Mouse (Mus musculus): ENCODE results near the gene Slc35c2. TPM values are rescaled to one million over a fixed set of nuclear protein-coding genes. Genes with fewer than 3 reads are reported as not detected.
A peak's percentile ranks its signal among the peaks of the same experiment; 100 is the strongest.

Gene Slc35c2
- polyA plus RNA-seq, 1 experiment, result 82.3 TPM

DNA sequence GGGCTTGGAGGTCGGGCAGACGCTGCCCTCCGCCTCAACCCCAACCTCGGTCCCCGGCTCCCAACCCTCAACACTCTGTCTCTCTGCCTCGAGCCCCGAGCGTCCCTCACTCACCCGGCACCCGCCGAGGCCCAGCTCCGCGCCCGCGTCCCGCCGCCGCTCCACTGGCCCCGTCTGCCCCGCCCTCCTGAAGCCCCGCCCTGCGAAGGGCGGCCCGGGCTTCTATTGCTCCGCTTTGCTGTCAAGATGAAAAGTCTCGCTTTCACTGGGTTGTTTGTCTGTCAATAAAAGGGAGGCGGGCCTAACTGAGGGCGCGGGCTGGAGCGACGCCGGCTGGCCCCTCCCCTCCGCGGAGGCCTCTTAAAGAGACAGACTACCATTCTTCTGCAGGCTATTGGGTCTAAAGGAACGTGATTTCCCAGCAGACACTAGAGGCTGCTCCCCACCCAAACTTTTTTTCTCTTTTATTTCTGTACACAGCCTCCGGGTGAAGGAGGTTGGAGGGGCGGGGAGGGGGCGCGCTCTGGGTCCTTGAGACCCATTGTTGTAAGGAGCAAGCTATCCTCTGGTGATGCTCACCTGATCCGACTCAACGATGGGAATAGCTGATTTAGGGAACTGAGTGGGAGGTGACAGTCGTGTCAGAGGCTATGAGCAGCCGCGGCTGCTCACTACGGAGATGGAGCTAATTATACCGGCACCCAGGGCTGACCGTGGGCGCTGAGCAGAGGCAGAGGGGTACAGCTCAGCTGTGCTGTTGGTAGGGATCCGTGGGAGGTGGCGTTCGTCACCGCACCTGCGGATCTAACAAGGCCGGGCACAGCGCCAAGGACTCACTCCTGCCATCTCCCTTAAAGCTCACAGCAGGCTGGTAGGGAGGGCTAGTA lies 38.9 kb upstream of the Slc35c2 start, which contains the start of gene Elmo2:
Elmo2 (minus strand) TSS at position 176 of the 887 bp plus-strand sequence.
- peak within 1 kb of the TSS; percentile 84 for H3K4me3 ChIP-seq (ENCODE audit: control insufficient read depth, insufficient read depth, low read length)
- H3K27ac ChIP-seq (ENCODE audit: control insufficient read depth, insufficient read depth, low read length), result peak within 1 kb of the TSS; percentile 57
- DNase-seq, result peak; percentile 99
- H3K4me1 ChIP-seq (replicated peaks; ENCODE audit: control insufficient read depth, insufficient read depth, low read length), result peaks cover 18% of the 10 kb centered on the region
- TF ChIP-seq POLR2A (IDR thresholded peaks at IDR 0.05; ENCODE audit: control insufficient read depth, extremely low read depth, insufficient read depth, low read length, poor library complexity), result peak; percentile 89
- TF ChIP-seq CTCF (IDR thresholded peaks at IDR 0.05; ENCODE audit: borderline replicate concordance, control insufficient read depth, extremely low read depth, insufficient read depth, low read length, poor library complexity), result peak; percentile 58; the same call in 1 of the 2 replicates
- H3K27me3 ChIP-seq (ENCODE audit: control insufficient read depth, insufficient read depth, low read length), result no peaks in the 10 kb centered on the region
- whole genome bisulfite sequencing, result under 1% methylated on average over 52 of the region's 55 CpGs
- no peaks in the 10 kb centered on the region for H3K36me3 ChIP-seq (ENCODE audit: control insufficient read depth, insufficient read depth, low read length)

DNA sequence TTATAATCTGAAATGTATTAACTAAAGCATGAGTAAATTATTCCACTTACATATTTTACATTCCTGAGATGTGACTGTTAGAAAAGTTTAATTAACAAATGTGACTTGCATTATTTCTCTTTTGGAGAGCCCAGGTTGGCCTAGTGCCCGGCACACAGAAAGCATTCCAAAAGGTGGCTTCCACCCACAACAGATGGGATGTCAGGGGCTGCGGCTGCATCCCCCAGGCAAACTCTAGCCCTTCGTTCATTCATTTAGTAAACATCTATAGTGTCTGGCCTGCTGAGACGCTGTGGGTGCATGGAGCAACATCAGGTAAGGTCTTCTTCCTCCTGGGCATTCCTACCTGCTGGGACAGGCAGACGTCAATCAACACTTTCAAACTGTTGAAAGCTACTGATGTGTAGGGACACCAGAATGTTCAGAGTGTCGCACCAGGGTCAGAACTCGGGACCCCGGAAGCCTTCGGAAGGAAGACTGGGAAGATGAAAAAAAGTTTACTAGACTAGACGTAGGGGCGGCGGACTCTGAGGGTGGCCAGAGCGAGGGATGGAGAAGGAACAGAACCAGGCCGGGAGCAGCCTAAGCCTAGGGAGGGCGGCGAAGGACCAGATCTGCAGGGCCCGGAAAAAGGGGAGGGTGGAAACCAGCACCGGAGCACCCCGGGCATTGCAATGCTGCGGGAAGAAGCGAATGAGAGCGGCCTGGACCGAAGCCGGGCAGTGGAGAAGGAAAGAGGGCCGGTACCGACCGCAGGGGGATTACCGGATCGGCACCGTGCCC lies 38.0 kb upstream of the Slc35c2 start:
- Histone ChIP-seq H3K4me3 (ENCODE audit: control insufficient read depth, insufficient read depth, low read length) (peak overlapping the region; percentile 84), H3K36me3 (ENCODE audit: control insufficient read depth, insufficient read depth, low read length) (no peaks in the 10 kb centered on the region), H3K27me3 (ENCODE audit: control insufficient read depth, insufficient read depth, low read length) (no peaks in the 10 kb centered on the region), H3K27ac (ENCODE audit: control insufficient read depth, insufficient read depth, low read length) (no peak overlapping the region), H3K4me1 (replicated peaks; ENCODE audit: control insufficient read depth, insufficient read depth, low read length) (peaks cover 27% of the 10 kb centered on the region)
- no peak for DNase-seq
- WGBS, result 3% methylated on average over 30 of the region's 30 CpGs
- TF ChIP-seq CTCF (IDR thresholded peaks at IDR 0.05; ENCODE audit: borderline replicate concordance, control insufficient read depth, extremely low read depth, insufficient read depth, low read length, poor library complexity) (no peak), POLR2A (IDR thresholded peaks at IDR 0.05; ENCODE audit: control insufficient read depth, extremely low read depth, insufficient read depth, low read length, poor library complexity) (no peak)

DNA sequence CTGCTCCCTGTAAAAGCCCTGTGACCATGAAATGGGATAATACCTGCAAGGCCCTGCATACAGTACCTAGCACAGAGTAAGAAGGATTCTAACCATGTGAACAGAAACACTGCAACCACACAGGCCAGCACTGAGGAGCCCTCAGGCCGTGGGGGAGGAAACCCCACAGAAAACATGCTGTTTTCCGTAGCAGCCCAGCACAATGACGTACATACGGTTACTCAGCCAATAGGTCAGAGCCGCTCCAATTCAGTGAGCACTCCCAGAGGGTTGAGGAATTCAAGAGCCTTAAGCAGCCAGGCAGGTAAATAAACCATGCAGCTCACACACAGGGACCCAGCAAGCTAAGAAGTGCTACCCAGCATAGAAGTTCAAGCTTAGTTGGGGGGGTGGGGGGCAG lies 36.3 kb upstream of the Slc35c2 start:
- no peaks in the 10 kb centered on the region for H3K27me3 ChIP-seq (ENCODE audit: control insufficient read depth, insufficient read depth, low read length)
- no peaks in the 10 kb centered on the region for H3K36me3 ChIP-seq (ENCODE audit: control insufficient read depth, insufficient read depth, low read length)
- 96% methylated on average over 5 of the region's 5 CpGs for WGBS
- no peak for DNase-seq
- H3K4me1 ChIP-seq (replicated peaks; ENCODE audit: control insufficient read depth, insufficient read depth, low read length), result peaks cover 36% of the 10 kb centered on the region
- H3K27ac ChIP-seq (ENCODE audit: control insufficient read depth, insufficient read depth, low read length), result no peak overlapping the region
- no peak overlapping the region for H3K4me3 ChIP-seq (ENCODE audit: control insufficient read depth, insufficient read depth, low read length)
- TF ChIP-seq POLR2A (IDR thresholded peaks at IDR 0.05; ENCODE audit: control insufficient read depth, extremely low read depth, insufficient read depth, low read length, poor library complexity), result no peak
- TF ChIP-seq CTCF (IDR thresholded peaks at IDR 0.05; ENCODE audit: borderline replicate concordance, control insufficient read depth, extremely low read depth, insufficient read depth, low read length, poor library complexity), result no peak

DNA sequence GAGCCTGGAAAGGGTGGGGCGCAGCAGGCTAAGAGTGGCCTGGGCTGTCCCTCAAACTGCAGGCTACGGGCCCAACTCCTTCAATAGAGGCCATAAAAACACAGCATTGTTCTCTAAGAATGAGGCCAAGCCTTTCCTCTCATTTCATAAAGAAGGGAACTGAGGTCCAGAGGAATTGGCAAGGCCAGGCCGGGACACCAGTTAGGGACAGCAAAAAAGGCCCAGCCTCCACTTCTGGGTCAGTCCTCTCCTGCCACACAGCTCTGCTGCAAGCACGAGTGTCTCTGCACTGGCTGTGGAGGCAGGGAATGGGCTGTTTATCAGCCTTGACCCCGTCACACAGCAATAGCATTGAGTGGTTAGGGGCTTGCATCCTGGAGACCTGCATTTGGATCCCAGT lies 35.8 kb upstream of the Slc35c2 start:
- Histone ChIP-seq H3K4me3 (ENCODE audit: control insufficient read depth, insufficient read depth, low read length) (no peak overlapping the region), H3K36me3 (ENCODE audit: control insufficient read depth, insufficient read depth, low read length) (no peaks in the 10 kb centered on the region), H3K27ac (ENCODE audit: control insufficient read depth, insufficient read depth, low read length) (no peak overlapping the region), H3K27me3 (ENCODE audit: control insufficient read depth, insufficient read depth, low read length) (no peaks in the 10 kb centered on the region), H3K4me1 (replicated peaks; ENCODE audit: control insufficient read depth, insufficient read depth, low read length) (peaks cover 36% of the 10 kb centered on the region)
- no peak for TF ChIP-seq CTCF (IDR thresholded peaks at IDR 0.05; ENCODE audit: borderline replicate concordance, control insufficient read depth, extremely low read depth, insufficient read depth, low read length, poor library complexity)
- no peak for TF ChIP-seq POLR2A (IDR thresholded peaks at IDR 0.05; ENCODE audit: control insufficient read depth, extremely low read depth, insufficient read depth, low read length, poor library complexity)
- no peak for DNase-seq
- WGBS, result 97% methylated on average over 5 of the region's 5 CpGs

DNA sequence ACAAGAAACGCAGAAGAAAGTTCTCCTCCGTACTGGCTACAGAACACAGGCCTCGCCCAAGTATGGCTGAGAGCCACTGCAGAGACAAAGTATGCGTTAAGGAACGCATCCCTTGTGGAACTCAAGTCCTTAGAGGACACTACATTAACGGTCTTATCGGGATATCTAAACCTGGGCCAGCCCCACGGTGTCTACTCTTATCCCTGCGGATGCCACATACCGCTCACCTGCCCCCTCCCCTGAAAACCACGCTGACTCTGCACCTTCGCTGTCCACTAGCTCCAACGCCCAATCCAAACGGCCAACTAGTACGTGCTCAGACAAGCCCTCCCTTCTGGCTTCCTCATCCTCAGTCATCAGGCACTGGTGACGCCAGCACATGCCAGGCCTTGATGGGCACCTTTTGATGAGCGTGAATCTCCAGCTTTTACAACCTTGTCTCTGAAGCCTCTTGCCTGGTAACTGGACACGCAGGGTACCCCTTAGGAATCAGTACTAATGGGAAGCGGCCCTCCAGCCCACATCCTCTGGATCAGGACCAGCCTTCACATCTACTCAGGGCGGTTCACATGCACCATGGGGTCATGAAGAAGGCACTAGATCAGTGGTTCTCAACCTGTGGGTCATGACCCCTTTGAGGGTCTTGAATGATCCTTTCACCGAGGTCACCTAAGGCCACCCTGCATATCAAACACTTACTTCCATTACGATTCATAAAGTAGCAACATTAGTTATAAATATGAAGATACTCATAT lies 34.5 kb upstream of the Slc35c2 start:
- peaks cover 40% of the 10 kb centered on the region for H3K4me1 ChIP-seq (replicated peaks; ENCODE audit: control insufficient read depth, insufficient read depth, low read length)

More for the DNA sequence above, 34.5 kb upstream of the Slc35c2 start:
- H3K4me3 ChIP-seq (ENCODE audit: control insufficient read depth, insufficient read depth, low read length), result no peak overlapping the region
- TF ChIP-seq POLR2A (IDR thresholded peaks at IDR 0.05; ENCODE audit: control insufficient read depth, extremely low read depth, insufficient read depth, low read length, poor library complexity) (no peak), CTCF (IDR thresholded peaks at IDR 0.05; ENCODE audit: borderline replicate concordance, control insufficient read depth, extremely low read depth, insufficient read depth, low read length, poor library complexity) (no peak)
- no peaks in the 10 kb centered on the region for H3K27me3 ChIP-seq (ENCODE audit: control insufficient read depth, insufficient read depth, low read length)
- no peak for DNase-seq
- no peaks in the 10 kb centered on the region for H3K36me3 ChIP-seq (ENCODE audit: control insufficient read depth, insufficient read depth, low read length)
- WGBS, result 77% methylated on average over 22 of the region's 22 CpGs
- H3K27ac ChIP-seq (ENCODE audit: control insufficient read depth, insufficient read depth, low read length), result no peak overlapping the region
